Mouse (Mus musculus): ENCODE results near the gene Irf6.

The Irf6 gene

DNA sequence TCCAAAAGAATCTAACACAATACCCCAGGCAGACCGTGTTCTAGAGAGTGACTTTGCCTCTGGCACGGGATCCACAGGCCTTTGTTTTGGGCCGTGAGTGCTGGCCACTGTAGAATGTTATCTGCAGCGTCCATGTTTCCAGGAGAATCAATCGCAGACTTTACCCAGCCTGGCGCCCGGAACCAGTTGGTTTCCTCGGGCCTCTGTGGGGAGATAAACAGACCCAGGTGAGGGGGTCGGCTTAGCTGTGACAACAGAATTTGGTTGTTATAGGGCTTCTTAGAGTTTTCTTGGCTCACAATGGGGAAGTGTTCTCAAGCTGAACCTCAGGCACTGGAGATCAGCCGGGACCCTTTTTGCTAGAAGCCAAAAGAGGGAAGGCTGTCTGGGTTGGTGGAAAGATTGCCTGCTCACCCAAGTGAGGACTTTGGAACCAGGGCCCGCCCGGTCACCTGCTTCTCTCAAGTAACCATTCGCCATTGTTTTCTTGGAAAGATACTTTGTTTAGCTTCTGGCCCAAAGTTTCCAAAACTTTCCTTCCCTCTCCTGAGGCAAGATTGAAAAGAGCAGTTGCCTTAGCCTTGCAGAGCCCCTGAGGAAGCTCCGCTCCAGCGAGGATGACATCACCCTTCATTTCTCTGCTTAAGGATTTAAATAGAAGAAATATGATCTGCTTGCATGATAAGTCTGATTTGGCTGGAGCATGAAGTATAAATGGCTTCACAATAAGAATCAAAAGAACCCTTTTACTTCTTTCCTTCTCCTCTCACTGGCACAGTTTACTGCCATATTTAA is 3.6 kb downstream of the Irf6 start:
- no peak for DNase-seq (ENCODE audit: low spot score in 2 of 2)

DNA sequence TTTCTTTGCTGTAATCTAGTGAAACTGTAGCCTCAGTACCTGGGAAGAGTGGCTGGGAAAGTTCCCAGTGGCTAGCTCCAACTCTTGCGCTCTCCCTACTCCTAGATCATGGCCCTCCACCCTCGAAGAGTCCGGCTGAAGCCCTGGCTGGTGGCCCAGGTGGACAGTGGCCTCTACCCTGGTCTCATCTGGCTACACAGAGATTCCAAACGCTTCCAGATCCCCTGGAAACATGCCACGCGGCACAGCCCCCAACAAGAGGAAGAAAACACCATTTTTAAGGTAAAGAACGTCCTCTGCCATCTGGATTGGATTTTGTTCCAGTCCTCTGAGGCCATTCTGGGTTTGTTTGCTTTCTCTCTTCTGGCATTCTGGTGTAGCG is 4.2 kb downstream of the Irf6 start:
- DNase-seq (ENCODE audit: low spot score in 2 of 2), result no peak

DNA sequence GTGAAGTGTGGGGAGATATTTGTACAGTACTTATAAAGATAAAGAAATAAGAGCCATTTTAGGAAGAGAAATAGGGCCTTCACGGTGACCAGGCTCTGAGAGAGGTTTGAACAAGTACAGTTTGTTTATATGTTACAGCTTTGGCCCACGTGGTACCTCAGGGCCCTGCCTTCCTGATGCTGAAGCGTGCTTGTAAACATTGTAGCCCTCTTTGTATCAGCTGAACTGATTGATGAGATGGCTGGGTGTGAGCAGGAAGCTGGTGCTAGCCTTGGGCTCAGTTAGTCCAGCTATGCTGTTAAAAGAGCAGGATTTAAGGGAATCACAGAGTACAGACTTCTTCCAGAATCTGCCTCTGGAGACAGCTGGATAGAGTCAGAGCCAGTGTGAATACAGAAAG is 6.3 kb downstream of the Irf6 start:
- no peak for DNase-seq (ENCODE audit: low spot score in 2 of 2)

DNA sequence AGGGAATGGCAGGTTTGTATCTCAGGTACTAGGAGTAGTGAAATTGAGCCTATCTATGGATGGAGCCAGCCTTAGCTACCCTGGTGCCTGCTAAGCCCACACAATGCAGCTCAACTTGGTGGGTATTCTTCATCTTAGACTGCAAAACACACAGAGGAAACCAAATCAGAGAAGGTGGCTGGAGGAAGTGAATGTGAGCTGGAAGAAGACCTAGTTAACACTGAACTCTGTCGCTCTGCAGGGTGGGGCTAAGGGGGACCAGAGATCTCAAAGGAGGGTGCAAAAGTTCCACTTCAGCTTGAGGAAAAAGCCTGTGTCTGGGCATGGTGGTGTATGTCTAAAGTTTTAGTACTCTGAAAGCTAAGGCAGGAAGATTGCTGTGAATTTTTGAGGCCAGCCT is 6.7 kb downstream of the Irf6 start:
- no peak for DNase-seq (ENCODE audit: low spot score in 2 of 2)

DNA sequence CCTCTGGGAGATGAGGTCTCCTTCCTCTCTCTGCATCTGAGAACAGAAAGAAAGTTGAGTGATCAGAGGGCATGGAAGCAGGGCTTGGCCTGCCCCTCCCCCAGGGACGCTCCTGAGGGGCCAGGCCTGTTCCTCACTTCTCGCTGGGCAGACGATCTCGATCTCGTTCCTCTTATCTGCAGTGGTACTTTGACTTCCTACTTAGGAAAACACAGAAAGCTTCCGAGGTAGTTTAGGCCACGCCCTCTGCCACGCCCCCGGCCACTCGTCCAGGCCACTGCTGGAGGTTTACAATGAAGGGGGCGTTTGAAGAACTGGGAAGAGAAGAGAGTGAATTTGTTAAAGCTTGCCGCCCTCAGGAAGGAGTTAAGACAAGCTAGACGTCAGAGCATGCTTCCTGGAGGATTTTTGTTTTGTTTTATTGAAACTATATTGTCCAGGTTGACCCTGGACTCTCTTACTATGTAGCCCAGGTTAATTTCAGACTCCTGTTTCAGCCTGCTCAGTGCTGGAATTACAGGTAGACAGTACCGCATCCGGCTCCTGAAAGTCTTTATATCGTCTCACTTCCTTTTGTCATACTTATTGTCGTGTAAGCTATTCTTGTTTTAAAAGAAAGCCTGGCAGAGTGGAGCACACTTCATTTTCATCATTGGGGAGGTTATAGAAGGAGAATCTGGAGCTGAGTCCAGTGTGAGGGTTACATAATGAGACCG is 7.6 kb downstream of the Irf6 start:
- DNase-seq (ENCODE audit: low spot score in 2 of 2), result no peak

DNA sequence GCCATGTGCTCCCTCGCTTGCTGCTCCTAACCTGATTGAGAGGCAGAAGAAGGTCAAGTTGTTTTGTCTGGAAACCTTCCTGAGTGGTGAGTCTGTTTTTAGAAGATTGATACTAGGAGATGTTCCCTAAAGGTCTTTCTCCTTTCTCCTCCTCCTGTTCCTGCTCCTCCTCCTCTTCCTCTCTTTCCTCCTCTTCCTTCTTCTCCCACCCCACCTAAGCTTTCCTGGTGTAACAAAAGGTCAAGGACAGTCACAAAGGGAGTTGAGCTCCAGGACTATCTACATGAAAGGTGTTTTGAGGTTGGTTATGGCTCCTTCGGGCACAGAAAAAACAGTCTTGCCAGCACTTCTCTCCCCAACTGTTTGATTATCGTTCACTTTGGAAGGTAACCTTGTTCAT is 14.8 kb downstream of the Irf6 start, which contains the start of gene A130010J15Rik:
TSS of gene A130010J15Rik (plus strand) at position 301 of the 400 bp plus-strand sequence.
- no peak for DNase-seq (ENCODE audit: low spot score in 2 of 2)

DNA sequence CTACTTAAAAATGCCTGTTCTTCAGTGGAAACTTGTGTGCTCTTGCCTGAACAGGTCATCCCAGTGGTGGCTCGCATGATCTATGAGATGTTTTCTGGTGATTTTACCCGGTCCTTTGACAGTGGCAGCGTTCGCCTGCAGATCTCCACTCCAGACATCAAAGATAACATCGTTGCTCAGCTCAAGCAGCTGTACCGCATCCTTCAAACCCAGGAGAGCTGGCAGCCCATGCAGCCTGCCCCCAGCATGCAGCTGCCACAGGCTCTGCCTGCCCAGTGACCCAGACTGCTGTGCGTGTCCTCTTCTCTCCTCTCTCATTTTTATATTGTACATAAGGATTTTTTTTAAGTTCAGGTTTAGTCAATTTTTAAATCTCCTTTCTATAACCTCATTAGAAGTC is 16.3 kb downstream of the Irf6 start:
- DNase-seq (ENCODE audit: low spot score in 2 of 2), result no peak

DNA sequence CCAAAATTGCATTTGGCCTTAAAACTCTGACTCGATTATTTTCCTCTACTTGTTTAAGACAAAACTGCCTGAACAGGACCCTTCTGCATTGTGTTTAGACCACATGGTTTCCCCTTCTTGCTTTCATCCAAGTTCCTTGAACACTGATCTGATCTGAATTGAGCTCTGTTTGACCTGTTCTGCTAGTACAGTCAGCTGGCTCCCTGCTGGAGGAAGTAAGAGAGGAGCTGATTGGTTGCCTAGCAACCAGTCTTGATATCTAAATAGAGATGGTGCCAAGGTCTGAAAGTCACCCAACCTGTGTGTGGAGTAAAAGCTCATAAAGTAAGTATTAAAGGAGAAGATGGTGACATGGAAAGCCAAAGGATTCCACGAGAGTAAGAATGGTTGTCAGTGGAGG is 16.9 kb downstream of the Irf6 start:
- DNase-seq (ENCODE audit: low spot score in 2 of 2), result no peak

DNA sequence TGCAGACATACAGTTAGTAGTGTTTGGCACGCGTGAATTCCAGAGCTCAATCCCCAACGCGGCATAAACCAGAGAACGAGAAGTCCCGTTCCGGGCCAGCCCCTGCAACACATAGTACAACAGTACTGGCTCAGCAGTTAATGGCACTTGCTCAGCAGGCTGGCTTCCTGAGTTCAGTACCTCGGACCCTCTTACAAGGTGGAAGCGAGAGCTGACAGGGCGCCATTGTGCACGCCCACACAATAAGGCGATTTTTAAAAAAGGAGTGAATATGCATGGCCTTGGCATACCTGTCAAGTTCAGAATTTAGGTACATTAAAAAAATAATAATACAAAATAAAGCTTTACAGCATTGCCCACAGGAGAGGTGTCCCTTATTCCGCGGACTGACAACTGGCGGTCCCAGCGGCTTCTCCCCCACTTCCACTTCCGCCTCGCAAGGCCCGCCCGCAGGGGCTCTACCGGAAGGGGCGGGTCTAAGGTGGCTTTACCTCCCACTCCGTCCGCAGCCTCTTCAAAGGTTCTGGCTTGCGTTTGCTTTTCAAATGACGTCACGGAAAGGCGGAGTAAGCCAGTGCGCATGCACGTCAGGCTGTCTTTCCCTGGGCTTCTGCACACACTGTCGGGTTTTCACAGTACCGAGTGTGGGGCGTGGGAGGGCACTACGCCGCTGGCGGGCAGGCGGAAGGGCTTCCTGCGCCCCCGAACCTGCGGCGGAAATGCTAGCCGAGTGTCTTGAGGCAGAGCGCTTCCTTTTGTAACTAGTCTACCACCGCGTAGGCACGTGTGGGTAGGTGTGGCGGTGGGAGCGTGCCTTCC is 20.3 kb downstream of the Irf6 start:
- DNase-seq (ENCODE audit: low spot score in 2 of 2), result peak; percentile 96 to 97

DNA sequence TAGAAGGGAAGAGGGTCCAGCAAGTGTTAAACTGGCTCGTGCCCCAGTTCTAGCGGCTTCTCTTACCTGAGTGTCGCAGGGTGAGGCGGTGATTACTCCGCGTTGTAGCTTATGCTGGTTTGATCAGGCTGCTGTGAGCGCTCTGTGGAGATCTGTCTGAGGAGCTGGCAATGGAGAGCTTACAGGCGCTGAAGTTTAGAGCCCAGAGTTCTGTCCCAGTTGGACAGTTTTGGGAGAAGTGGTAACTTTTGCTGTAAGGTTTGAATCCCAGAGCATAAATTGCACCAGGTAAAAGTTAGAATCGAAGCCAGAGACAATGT is 20.9 kb downstream of the Irf6 start:
- no peak for DNase-seq (ENCODE audit: low spot score in 2 of 2)

DNA sequence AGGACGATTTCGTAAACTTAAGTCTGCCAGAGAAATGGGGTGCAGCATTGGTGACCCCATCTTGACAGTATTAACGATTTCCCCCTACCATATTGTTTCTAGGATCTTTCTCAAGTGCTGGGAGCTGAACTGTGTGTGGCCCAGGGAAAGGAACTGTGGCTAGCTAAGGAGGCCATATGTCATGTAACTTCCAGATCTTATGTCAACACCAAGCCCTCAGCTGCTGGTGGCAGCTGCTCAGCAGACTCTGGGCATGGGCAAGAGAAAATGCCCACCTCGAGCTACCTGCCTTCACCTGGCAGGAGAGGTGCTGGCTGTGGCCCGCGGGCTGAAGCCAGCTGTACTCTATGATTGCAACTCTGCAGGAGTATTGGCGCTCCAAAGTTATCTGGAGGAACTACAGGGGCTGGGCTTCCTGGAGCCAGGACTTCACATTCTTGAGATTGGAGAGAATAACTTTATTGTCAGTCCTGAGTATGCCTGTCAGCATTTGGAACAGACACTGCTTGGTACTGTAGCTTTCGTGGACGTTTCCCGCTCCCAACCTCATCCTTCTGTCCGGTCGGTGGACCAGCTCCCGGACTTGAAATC is 21.3 kb downstream of the Irf6 start:
- DNase-seq (ENCODE audit: low spot score in 2 of 2), result no peak

DNA sequence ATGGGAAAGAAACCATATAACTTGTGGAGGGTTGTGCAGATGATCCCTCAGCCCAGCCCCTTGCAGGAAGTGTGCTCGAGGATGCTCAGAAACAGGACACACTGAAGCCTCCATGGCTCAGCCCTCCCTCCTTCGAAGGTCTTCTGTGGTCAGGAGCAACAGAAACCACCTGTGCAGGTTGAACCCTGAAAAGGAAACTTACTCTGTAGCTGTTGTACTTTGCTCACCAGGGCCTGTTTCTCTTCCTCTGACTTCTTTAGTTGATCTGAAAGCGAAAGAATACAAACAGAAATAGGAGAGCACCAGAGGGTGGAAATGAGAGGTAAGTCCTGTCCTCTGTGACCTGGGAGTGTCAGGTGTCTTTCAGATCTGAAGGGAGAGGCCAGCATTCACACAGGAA is 28.2 kb downstream of the Irf6 start:
- no peak for DNase-seq (ENCODE audit: low spot score in 2 of 2)

DNA sequence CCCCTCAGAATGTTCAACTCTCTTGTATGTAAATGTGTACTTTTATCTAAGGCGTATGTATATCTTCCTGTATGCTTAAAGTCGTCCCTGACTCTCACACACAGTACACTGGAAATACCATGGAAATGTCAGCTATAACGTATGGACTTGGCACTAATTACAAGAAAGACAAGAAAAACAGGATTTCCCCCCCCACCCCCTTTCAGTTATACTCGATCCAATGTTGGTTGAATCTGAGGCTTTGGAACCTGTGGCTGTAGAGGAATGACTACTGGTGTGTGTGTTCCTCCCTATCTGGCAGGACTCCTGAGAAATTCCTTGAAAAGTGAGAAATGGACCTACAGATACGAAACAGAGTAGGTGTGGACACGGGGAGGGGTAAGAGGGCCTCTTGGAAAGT is 35.3 kb downstream of the Irf6 start:
- no peak for DNase-seq (ENCODE audit: low spot score in 2 of 2)

DNA sequence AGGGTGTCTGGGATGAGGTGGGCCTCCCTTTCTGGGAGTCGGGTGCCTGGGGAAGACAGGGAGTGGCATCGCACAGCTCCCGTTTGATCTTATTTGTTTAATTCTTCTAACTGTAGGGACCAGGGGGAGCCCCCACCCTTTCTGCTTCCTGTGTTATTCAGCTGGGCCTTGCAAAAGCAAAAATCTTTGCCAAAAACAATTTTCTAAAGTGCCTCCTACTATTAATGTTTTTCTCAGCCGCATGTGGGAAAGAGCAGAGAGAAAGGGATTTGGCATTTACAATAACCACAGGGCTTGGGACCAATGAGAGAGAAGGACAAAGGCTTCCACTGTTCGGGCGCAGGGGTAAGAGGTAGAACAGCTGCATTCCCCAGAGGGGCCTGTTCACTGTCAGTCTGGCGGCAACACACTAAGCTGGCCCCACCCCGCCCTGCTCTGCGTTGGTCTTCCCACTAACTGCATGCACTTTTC is 36.3 kb downstream of the Irf6 start:
- DNase-seq (ENCODE audit: low spot score in 2 of 2), result peak in 1 of 2 experiments; percentile 10

DNA sequence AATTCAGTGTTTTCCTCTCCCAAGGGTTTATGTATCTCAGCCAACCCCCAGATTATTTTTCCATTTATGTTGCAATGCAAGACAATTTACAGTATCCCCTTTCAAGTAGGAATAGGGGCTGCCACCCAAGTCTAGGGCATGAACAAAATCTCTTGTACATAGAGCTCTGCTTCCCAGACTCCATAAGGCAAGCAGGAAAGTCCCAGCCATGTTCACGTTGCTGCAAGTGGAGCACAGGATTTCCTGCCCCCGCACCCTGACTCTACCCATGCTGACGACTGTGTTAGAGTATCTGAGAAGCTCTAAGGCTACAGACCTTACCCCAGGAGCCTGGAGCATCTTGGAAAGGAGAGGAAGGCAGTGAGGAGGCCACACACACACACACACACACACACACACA is 36.9 kb downstream of the Irf6 start:
- DNase-seq (ENCODE audit: low spot score in 2 of 2), result no peak

DNA sequence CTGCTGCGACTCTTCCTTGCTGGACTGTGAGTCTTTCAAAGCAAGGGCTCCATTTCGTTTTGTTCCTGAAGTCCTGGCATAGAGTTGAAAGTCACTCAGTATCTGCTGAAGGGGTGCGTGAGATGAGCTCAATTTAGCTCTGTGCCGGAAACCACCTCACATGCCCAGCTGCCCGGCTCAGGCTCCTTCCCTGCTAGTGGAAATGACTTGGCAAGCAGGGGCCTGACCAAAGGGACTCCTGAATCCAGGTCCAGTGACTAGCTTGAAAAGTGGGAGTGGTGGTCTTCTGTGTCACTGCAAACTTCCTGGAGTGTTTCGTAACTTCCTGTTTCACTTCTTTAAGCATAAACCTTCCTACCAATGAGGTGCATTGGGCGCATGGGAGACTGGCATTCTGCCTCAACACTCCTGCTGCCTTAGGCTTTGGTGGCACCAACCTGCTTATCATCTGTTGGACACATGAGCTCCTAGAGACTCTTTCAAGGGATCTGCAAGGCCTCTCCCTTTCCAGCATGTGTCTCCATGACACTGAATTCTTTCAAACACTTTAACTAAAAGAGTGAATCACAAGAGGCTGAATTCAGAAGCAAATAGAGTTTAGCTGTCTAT is 38.9 kb downstream of the Irf6 start:
- no peak for DNase-seq (ENCODE audit: low spot score in 2 of 2)

DNA sequence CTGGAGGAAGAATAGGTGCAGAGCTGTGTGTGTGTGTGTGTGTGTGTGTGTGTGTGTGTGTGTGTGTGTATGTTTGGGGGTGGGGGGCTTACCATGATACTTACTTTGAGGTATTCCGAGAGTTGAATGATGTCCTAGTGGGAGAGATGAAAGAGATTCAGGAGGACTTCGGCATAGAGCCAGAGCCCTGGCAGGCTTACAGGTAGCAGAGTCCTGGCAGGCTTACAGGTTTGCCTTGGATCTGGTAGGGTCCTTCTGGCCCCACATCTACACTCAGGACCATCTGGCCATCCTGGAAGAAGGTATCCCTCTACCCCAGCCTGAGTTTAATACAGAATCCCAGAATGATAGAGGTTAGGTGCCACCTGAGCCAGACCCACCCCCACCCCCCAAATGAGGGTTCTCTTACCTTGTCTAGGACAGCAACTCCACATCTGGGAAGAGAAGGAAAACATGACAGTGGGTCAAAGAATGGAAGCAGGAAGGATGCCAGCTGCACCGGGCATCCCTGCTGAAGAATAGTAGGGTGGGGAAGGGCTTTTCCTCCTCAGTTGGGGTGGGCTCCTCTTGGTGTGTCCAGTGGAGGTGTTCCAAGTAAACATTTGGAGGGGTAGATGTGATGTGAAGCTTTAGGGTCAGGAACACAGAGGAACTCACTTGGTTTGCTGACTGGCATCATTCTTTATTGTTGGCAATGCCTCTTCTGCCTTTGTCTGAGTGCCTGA is 41.7 kb downstream of the Irf6 start:
- DNase-seq (ENCODE audit: low spot score in 2 of 2), result no peak

DNA sequence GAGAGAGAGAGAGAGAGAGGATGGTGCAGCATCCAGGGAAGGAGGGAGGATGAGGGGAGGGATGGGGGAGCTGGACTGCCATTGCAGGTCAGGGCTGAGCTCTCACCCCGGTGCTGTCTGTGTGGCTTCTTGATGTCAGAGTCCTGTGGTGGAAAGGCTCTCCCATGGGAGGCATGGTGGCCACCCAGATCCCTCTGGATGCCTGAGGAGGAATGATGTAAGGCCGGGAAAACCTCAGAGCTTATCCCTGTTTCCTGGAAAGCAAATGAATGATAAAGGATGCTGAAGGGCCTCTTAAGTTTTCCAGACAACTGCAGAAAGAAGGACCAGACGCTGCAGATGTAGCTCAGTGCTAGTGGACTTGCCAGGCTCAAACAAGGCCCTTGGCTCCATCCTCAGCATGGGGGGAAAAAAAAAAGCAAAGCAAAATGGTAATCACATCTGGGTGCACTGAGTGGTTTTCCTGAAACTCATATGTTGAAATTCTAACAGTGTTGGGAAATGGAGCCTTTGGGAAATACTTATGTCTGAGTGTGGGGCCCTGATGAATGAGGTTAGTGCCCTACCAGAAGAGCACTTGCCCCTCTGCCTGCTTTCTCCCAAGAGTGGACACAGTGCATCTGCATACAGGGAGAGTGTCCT is 42.4 kb downstream of the Irf6 start:
- no peak for DNase-seq (ENCODE audit: low spot score in 2 of 2)

DNA sequence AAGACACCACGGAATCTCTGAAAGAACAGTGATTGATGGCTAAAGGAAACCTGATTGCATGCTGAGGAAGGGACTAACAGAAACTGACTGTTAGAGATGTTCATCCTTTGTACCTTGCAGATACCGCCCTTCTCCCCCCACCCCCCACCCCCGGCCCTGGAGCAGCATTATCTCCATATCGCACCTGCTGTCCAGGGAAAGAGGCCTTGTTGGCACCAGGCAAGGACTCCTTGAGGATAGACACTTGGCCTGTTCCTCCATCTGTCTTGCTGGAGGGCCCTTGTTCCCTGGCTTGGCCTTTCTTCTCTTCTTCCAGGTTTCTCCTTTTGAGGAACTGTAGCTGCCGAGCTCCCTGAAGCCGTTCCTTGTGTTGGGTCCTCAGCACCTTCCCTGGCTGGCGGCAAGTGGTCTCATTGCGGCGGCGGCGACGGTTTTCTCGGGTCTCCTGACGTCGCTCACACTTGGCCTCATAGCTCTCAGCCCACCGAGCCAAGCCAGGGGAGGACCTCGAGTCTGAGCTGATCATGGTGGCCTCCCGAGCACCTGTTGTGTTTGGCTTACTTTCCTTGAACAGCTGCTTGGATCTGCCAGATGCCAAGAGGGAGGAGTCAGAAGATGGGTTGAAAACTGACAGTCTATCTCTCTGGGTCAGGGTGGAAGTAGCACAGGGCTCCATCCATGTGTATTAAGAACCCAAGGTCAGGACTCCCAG is 44.7 kb downstream of the Irf6 start:
- DNase-seq (ENCODE audit: low spot score in 2 of 2), result no peak

DNA sequence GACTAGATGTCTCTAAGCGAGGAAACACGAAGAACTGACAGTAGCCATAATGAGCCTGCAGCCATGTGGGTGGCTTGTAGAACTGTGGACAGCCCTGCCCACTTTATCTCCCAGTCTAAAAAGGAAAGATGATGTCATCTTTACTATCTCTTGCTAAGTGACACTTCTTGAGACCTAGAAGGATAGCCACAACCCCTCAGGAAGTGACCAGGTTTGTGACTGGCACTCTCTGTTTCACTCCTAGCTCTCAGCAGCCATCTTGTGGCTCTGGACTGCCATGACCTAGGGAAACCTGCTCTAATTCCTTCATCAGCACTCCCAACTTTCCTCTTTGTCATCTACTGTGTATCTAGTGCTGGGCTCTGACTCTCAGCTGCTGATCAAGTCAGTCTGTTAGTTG is 45.4 kb downstream of the Irf6 start:
- no peak for DNase-seq (ENCODE audit: low spot score in 2 of 2)
